Mouse (Mus musculus): ENCODE results near the gene Ssu72.
"Not testable (repeated sequence)": the region's sequence is repeated elsewhere in the genome, so short reads cannot be mapped to it uniquely, and the experiment has no call there.

Gene Ssu72

GRCm38 (mm10) chr4:155703425-155703929 is 1.1 kb upstream of the Ssu72 start:
- DNase-seq, result no peak

DNA sequence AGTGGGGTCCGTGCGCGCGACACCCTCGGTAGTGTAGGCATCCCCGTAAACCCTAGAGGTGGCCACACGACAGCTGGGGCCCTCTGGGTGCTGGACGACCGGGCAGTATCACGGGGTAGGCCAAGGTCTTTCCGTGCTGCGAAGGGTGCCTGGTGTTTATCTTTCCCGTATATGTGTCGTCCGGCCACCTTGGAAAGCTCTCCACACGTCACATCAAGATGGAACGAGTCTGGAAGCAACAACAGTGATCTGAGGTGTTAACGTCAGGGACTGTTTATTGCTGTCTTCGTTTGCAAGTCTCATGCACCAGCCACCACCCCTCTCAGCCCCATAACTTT is 961 bp downstream of the Ssu72 start:
- no peak for DNase-seq

DNA sequence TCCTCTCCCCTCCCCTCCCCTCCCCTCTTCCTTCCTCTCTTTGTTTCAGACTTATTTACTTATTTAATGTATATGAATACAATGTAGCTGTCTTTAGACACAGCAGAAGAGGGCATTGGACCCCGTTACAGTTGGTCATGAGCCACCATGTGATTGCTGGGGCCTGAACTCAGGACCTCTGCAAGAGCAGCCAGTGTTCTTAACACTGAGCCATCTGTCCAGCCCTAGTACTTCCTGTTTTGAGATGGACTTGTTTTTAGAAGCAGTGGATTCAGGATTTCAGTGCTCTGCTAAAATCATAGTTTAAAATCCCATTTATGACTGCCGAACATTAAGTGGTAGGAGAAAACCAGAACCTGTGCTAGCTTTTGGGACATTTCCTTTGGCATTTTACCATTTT is 4.0 kb downstream of the Ssu72 start:
- DNase-seq, result no peak

DNA sequence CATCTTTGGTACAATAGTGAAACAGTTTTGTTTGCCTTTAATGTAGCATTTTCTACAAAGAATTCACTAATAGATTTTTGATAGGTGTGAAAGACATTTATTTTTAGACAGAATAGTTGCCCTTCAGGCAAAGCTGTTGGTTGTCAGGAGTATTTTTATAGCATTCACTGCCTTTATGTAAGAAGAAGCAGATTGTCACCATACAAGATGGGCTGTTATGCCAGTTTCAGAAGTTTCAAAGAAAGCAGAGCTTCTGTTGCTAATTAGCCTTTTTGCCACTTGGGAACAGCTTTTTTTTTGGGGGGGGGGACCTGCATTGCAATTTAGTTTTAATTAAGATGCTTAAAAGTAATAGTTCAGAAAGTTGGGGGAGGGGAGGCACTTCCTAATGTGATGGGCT is 4.4 kb downstream of the Ssu72 start:
- no peak for DNase-seq

- no peak for DNase-seq
Observed at GRCm38 (mm10) chr4:155710521-155711252, 6.1 kb downstream of the Ssu72 start.

DNA sequence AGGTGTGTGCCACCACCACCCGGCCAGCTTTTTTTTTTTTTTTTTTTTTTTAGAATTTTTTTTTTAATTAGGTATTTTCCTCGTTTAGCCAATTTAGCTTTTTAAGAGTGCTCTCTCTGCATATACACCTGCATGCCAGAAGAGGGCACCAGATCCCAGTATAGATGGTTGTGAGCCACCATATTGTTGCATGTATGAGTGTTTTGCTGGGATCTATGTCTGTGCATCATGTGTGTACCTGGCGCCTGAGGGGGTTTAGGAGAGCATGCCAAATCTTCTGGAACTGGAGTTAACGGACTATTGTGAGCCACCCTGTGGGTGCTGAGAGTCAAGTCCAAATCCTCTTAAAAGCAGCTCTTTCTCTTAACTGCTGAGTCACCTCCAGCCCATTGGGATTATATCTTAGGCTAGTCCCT is 17.1 kb downstream of the Ssu72 start:
- no peak for DNase-seq

DNA sequence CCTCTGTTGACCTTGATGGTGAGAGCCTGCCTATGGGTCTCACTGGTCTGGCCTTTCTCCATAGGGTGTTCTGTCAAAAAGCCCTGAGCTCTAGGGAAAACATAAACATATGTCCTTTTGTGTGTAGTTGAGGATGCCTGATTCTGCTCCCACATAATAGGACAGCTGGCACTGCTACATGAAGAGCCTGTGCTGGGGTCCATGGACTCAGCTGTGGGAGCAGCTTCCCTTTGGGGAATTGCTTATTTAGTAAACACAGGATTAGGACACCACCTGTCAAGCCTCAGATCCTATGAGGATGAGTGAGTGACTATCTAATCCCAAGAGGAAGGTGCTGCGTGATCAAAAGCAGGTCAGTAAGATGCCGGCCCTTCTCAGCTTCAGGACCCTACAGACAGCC is 23.4 kb downstream of the Ssu72 start:
- no peak for DNase-seq

- DNase-seq, result no peak
Observed at GRCm38 (mm10) chr4:155733267-155733666, 28.7 kb downstream of the Ssu72 start.

GRCm38 (mm10) chr4:155734350-155734941 is 29.8 kb downstream of the Ssu72 start, which contains the start of gene Tmem240:
Gene Tmem240, plus strand, starts transcription at chr4:155734800.
- DNase-seq, result peak; percentile 92

GRCm38 (mm10) chr4:155734951-155735702 is 30.5 kb downstream of the Ssu72 start:
- DNase-seq, result peak; percentile 51

DNA sequence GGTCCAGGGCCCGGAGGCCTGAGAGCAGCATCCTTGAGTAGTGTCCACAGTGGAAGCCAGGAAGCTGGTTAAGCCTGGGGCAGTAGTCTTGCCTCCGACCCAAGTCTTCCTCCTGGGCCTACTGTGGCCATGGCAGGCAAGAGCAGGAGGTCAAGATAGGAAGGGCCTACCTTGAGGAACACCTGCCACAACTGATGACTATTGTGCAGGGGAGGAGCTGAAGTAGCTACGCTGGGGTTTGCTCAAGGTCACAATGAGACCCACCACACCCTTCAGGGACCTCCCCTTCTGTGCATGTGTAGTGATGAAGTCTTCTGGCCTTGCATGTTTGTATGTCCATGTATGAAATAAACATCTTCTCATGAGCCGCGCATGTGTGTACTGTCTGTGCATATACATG is 31.2 kb downstream of the Ssu72 start:
- no peak for DNase-seq

GRCm38 (mm10) chr4:155736421-155736820 is 31.8 kb downstream of the Ssu72 start:
- DNase-seq, result no peak

DNA sequence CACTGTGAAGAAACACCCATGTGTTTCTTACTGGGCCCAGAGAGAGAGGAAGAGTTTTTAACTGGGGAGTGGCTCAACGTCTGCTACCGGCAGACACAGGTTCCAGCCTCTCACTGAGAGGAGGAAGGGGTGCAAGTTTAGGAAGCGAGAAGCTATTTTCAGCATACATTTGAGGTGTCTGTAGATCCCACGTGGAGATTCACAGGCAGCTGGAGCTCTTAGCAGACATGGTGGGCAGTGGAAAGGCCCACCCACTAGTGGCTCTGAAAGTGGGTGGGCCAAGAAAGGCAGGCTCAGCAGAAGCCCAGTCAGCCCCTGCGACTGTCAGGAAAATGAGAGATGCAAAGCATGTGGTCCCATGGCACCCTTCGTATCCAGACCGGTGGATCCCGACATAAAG is 33.7 kb downstream of the Ssu72 start:
- DNase-seq, result peak; percentile 53

DNA sequence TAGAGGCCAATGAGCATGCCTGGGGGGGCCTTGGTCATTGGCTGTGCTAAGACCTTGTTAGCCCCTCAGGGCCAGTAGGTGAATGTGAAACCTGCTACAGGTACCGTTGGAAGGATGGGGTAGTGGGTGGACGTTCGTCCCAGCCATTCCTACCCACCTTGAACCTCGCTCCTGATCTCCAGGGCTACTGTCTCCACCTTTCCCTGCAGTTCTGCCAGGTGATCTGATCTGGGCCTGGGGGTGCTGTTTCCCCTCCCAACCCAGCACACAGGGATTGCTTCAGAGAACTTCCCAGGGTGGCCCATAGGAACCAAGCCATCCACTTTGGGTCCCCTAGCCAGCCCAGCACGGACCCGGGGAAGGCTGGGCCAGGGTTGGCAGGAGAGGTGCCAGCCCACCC is 34.6 kb downstream of the Ssu72 start:
- no peak for DNase-seq

GRCm38 (mm10) chr4:155739741-155740636 is 35.4 kb downstream of the Ssu72 start:
- no peak for DNase-seq

DNA sequence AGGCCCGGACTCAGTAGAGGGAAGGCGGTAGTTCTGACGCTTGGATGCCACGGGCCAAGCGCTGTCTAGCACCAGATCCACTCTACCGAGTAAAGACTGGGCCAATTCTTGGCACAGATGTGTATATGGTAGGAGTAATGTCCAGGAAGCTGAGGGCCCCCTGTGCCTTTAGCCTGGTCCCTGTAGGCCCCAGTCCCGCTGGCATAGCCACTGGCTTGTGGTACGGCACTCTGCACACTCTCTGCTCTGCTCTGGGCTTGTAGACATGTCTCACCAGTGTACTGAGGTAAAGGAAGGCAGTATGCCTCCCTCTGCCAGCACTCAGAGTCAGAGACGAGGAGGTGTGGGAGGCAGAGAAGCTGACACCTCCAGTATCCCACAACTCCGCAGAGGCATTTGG is 36.1 kb downstream of the Ssu72 start:
- not testable (repeated sequence) for DNase-seq

DNA sequence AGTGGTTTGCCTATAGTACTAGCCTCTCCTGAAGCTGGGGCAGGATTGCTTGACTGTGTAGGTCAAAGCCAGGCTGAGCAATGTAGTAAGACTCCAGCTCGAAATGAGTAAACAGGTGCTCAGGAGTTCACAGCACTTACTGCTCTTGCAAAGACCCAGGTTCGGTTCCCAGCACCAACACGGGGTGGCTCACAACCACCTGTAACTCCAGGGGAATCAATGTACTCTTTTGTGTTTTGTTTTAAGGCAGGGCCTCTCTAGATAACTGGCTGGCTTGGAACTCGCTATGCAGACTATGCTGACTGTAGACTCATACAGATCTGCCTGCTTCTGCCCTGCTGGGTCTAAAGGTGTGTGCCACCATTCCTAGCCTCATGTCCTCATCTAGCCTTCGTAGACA is 38.1 kb downstream of the Ssu72 start:
- DNase-seq, result no peak

GRCm38 (mm10) chr4:155744474-155744873 is 39.9 kb downstream of the Ssu72 start:
- no peak for DNase-seq

DNA sequence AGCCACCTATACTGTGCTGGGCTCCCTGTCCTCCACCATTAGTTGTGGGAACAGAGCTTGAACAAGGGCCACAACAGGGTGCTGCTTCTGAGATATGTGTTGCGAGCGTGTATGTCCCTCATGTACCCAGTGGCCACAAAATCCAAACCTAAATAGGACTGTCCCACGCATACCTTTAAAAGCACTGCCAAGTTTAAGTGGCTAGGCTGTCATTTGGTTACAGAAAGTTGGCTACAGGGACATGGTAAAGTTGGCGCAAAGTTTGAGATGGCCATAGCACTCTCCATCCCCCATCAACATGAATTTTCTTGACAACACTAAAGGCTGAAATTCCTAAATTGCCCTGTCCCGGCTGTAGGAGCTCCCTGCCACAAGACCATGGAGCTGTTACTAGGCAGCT is 40.5 kb downstream of the Ssu72 start:
- no peak for DNase-seq

DNA sequence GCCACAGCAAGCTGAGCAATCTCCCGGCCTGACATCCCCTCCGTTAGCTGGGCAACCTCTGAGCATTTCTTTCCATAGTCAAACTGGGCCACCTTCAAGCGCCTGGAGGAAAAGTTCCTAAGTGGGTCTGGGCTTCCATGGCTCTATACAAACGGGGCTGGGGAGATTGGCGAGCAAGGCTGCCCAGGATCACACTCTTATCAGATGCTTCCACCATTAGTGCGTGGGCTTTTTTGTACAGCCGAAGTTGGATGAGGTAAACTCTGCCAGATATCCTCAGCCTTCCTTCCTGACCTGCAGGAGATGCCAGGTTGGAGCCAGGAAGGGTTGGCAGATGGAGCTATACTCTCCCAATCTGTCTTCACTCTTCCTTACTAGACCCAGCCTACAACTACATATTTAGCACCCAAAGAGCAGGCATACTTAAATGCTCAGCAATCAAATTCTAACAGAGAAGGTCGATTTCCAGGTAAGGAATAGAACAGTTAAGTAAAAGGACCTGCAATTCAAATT is 41.5 kb downstream of the Ssu72 start:
- no peak for DNase-seq

DNA sequence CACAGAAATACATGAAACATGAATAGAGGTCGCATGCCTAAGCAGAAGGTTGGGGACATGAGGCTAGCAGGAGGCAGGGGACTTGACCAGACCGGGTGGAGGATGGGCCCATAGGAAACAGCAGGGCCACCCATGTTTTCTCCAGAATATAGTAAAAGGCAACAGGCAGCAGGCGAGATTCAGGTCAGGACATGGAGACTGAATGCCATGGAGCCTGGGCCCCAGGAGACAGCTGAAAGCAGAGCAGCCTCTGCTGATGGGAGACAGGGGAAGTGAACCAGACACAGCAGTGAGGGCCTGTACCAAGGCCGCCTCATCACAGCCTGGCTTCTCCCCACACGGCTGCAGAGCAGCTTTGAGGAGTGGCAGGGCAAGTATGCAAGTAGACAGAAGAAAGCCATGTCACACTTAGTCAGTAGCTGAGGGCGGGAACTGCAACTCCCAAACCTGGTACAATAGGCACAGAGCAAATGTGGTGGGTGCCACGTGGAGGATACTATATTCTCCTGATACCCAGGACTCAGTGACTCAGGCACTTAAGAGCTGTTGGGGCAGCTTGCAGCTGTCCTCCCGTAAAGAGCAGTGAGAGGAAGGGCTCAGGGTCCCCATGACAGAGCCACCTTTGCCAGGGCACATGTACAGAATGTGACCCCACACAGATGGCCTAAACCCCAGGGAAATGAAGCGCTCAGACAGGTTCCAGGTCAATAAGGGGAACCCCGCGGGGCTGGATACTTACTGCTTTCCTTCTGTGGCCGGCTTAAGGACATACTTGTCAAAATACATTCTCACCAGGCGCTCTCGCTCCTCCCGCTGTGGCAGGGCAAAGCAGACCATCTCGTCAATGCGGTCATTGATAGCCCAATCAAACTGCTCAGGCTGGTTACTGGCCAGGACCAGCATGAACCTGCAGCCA is 42.2 kb downstream of the Ssu72 start:
- no peak for DNase-seq

DNA sequence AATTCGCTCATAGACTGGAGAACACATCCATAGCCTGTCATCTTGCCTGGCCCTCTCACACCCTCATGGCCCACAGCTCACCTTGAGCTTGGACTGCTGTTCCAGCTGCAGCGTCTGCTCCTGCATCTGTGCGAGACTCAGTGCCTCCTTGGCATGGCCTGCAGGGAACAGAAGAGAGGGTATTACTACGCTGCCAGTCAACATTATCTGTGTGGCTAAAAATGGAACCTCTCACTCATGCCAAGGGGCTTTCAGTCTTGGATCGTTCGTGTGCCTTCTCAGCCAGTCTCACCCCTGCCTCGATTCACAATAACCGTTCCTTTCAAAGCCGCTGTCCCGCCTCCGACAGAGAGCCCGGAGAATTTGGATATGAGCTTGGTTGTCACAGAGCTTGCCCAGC is 52.4 kb downstream of the Ssu72 start:
- no peak for DNase-seq
